Mouse (Mus musculus): ENCODE measurements at regions not wholly inside any gene's neighbourhood (a gene's known extent, or its start where the extent isn't known, plus 50 kb on each side); places are given as distances from the start of the nearest gene placed in this dataset.
A peak's percentile ranks its signal among the peaks of the same experiment; 100 is the strongest.

DNA sequence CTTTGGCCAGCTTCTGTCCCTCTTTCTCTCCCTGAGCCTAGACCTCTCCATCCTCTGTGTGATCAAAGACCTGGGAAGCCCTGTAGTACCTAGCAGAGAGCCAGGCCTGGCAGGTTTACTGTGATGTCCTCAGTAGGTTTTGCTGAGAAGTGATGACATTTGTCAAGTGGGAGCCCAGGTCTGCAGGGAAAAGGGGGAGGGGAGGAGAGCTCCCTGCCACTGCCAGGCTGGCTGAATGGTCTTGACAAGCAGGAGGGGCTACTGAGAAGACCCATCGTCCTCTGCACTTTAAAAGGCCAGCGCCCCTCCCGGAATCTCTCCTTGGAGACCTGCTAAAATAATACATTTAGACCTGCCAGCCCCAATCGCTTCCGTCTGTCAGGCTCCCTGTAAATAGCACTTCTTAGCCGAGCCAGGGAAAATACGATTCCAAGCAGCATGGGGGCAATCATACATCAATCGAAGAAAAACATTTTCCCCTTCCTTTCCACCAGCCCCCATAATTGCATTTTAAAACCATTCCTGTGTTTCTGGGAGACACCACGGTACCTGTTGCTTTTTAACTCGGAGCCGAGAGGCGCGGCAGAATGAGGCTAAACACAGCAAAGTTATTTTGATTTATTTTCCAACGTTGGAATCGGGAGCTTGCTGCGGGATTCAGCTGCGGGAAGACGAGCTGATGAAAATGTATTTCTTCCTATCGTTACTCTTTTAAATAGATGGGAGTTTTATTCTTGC lies 144.5 kb upstream of the Tle3 start:
- H3K4me1 ChIP-seq (replicated peaks): peaks cover 22% of the 10 kb centered on the region
- no peak; the same call in 1 of the 2 replicates for ATAC-seq (ENCODE audit: low FRiP score, low read depth)
- 29% methylated on average over 19 of the region's 19 CpGs for WGBS
- H3K9ac ChIP-seq: no peak overlapping the region
- H3K9me3 ChIP-seq: no peaks in the 10 kb centered on the region
- no peak overlapping the region for H3K4me3 ChIP-seq
- H3K27ac ChIP-seq (replicated peaks): no peak overlapping the region
- no peaks in the 10 kb centered on the region; the same call in 1 of the 2 replicates for H3K27me3 ChIP-seq
- no peaks in the 10 kb centered on the region for H3K36me3 ChIP-seq
- H3K4me2 ChIP-seq: peak overlapping the region; percentile 16; the same call in 1 of the 2 replicates

DNA sequence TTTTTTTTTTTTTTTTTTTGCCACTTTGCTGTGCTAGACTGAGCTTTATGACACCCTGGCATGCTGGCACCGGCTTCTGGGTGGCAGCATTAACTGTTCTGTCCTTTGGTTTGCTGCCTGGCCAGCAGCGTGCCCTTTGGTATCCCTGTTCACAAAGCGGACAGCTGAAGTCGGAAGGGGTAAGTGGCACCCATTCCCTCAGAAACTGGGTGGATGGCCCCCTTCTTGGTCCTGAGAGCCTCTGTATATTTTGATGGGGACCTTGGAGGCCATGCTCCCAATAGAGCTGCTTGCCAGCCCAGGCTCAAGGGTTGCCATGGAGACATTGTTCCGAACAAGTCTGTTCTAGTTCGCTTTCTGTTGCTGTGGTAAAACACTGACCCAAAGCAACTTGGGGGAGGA lies 143.9 kb upstream of the Tle3 start:
- 0 out of 2 replicates have a peak overlapping the region, but pooled peaks have one; percentile 16 for H3K4me2 ChIP-seq
- no peak for ATAC-seq (ENCODE audit: low FRiP score, low read depth)

DNA sequence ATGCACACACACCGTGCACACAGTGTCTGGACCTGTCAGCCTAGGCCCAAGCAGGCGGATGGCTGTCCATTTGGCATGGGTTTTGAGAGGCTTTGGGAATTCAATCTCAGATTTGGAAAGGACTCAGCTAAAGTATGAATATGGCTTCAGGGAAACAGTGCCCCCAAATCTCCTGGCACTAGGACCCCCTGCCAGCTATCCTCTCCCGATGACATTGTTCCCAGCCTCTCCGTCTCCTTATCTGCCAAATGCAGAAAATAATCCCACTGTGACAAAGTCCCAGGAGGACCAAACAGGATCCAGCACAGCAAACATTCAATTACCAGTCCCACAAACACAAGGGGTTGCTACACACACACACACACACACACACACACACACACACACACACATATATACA lies 141.9 kb upstream of the Tle3 start:
- no peak for ATAC-seq (ENCODE audit: low FRiP score, low read depth)
- peaks cover 4% of the 10 kb centered on the region; the same call in 1 of the 2 replicates for H3K27me3 ChIP-seq
- no peak overlapping the region for H3K27ac ChIP-seq (replicated peaks)
- peaks cover 22% of the 10 kb centered on the region for H3K4me1 ChIP-seq (replicated peaks)
- no peaks in the 10 kb centered on the region for H3K9me3 ChIP-seq
- H3K4me3 ChIP-seq: no peak overlapping the region
- H3K4me2 ChIP-seq: no peak overlapping the region
- no peak overlapping the region for H3K9ac ChIP-seq
- 65% methylated on average over 4 of the region's 4 CpGs for WGBS
- no peaks in the 10 kb centered on the region for H3K36me3 ChIP-seq

More for the DNA sequence above, 143.9 kb upstream of the Tle3 start:
- 46% methylated on average over 6 of the region's 6 CpGs for WGBS
- H3K9ac ChIP-seq: no peak overlapping the region
- no peak overlapping the region for H3K4me3 ChIP-seq
- H3K27ac ChIP-seq (replicated peaks): no peak overlapping the region
- H3K27me3 ChIP-seq: no peaks in the 10 kb centered on the region; the same call in 1 of the 2 replicates
- H3K4me1 ChIP-seq (replicated peaks): peaks cover 22% of the 10 kb centered on the region
- no peaks in the 10 kb centered on the region for H3K9me3 ChIP-seq
- no peaks in the 10 kb centered on the region for H3K36me3 ChIP-seq

DNA sequence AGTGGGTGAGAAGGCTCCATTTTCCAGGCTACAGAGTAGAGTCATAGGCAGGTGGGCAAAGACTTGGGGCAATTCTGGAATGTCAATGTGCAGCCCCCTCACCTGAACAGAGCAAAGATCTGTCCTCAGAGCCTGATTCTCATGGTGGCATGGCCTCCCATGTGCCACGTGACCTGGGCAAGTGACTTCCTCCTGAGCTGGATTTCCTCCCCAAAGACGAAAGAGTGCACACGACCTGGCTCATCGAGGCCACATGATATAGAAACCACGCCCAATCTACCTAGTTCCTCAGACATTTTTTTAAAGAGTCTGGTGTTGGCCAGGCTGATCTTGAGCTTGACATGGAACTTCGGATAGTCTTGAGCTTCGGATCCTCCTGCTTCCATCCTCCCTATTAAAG lies 139.5 kb upstream of the Tle3 start:
- no peaks in the 10 kb centered on the region for H3K36me3 ChIP-seq
- 95% methylated on average over 7 of the region's 7 CpGs for WGBS
- no peak for ATAC-seq (ENCODE audit: low FRiP score, low read depth)
- no peak overlapping the region for H3K27ac ChIP-seq (replicated peaks)
- no peak overlapping the region for H3K9ac ChIP-seq
- H3K4me3 ChIP-seq: no peak overlapping the region
- peaks cover 31% of the 10 kb centered on the region for H3K4me1 ChIP-seq (replicated peaks)
- H3K9me3 ChIP-seq: no peaks in the 10 kb centered on the region
- H3K4me2 ChIP-seq: no peak overlapping the region
- H3K27me3 ChIP-seq: peaks cover 8% of the 10 kb centered on the region

DNA sequence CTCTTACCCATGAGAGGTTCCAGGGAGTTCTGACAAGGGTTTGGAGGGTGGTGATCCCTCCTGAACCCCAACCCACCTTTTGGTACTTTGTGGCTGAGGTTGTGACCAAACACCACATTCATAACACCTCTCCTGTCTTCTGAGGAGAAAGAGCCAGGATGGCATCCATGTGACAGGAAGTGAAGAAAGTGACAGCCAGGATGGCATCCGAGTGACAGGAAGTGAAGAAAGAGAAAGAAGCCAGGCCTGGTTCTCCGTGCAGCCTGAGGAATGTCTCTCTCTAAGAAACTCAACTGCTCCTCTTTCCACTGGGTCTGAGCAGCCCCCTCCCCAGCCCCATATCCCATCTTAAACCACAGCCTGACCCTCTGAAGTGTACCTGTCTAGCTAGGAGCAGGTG lies 138.9 kb upstream of the Tle3 start:
- Histone ChIP-seq H3K9me3 (no peaks in the 10 kb centered on the region), H3K4me1 (replicated peaks) (peaks cover 27% of the 10 kb centered on the region), H3K4me3 (no peak overlapping the region), H3K4me2 (no peak overlapping the region), H3K36me3 (no peaks in the 10 kb centered on the region), H3K27ac (replicated peaks) (no peak overlapping the region), H3K9ac (no peak overlapping the region), H3K27me3 (peaks cover 10% of the 10 kb centered on the region)
- no peak for ATAC-seq (ENCODE audit: low FRiP score, low read depth)
- WGBS: 79% methylated on average over 2 of the region's 2 CpGs

DNA sequence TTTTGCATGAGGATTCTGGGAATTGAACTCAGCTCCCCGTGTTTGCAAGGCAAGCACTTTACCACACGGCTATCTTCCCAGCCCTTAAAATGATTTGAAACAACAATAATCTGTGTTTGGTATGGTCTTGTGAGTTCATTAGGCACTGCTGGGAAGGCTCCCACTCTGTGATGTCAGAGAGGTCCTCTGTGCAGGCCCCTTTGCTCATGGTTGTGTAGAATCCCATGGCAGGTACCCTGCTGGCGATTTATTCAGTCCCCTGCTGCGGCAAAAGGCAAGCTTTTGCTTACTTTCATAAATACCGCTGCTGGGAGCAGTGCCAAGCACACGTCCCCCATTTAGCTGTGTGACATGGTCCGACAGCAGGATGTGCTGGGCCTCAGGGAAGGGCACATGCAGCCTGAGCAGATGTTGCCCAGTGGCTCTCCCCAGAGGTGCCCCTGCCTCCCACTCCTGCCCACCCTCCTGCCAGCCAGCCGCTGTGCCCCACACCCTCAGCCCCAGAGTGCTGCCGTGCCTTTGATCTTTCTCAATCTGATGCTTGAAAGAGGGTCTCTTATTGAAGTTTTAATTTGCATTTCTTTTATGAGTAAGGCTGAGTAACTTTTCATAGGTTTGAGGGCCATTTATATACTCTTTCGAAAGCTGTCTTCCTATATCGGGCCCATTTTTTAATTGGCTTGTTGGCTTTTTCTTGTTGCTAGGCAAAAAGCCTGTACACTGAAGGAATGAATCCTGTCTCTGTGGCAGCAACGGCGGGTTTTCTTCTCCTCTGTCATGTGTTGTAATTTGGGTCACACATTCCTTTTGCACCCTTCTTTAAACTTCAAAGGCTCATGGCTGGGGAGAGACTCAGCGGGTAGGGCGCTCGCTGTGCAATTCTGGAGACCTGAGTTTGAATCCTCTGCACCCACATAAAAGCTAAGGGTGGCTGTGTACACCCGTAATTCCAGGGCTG lies 136.2 kb upstream of the Tle3 start:
- Histone ChIP-seq H3K4me3 (no peak overlapping the region), H3K36me3 (no peaks in the 10 kb centered on the region), H3K27me3 (peaks cover 10% of the 10 kb centered on the region), H3K9me3 (no peaks in the 10 kb centered on the region), H3K27ac (replicated peaks) (0 out of 2 replicates have a peak overlapping the region, but pooled peaks have one; percentile 17), H3K4me2 (no peak overlapping the region), H3K9ac (no peak overlapping the region), H3K4me1 (replicated peaks) (peaks cover 34% of the 10 kb centered on the region)
- ATAC-seq (ENCODE audit: low FRiP score, low read depth): 0 out of 2 replicates have a peak, but pooled peaks have one; percentile 50
- 9% methylated on average over 17 of the region's 17 CpGs for WGBS

DNA sequence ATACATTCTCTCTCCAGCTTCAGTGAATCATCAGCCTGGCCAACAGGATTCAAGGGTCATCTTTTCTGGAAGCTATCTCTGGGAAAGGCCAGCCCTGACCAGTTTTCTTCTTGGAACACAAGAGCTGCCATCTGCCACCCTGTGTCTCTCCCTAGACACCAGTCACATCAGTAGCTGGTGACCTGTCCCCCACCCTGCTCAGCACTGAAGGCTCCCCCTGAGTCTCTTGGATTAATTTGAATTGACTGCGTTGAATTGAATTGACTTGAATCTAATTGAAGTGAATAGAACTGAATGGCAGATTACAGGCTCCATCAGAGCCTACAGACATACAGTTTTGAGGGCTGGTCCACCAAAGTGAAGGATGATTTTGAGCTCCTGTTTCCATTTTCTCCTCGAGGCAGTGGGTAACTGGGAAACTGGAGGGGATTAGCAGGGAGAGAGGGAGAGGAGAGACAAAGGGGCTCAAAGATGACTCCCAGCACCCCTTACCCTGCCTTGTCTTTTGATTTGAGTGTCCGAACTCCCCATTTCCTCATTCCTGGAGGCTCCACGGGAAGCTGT lies 133.4 kb upstream of the Tle3 start:
- ATAC-seq (ENCODE audit: low FRiP score, low read depth): no peak
- Histone ChIP-seq H3K4me1 (replicated peaks) (peaks cover 46% of the 10 kb centered on the region), H3K9me3 (no peaks in the 10 kb centered on the region), H3K27me3 (peaks cover 10% of the 10 kb centered on the region; the same call in 1 of the 2 replicates), H3K4me3 (no peak overlapping the region), H3K9ac (no peak overlapping the region), H3K36me3 (no peaks in the 10 kb centered on the region), H3K27ac (replicated peaks) (no peak overlapping the region), H3K4me2 (no peak overlapping the region)
- 36% methylated on average over 4 of the region's 4 CpGs for WGBS

DNA sequence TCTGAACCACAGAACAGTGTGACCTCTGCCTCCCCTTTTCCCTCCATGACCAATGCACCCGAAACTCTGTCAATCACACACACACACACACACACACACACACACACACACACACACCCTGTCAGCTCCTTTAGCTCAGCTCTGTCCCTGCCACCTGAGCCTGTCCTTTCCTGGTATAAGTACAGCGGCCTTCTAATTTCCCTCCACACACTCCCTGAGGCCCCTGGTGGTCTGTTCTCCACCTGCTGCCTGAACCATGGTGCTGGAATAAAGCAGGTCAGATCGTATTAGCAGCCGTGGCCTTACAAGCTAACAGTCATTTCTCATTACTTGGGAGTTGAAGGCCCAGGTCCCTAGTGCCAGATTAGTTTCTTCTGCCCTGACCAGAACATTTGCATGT lies 132.8 kb upstream of the Tle3 start:
- Histone ChIP-seq H3K4me3 (no peak overlapping the region), H3K4me1 (replicated peaks) (peaks cover 46% of the 10 kb centered on the region), H3K9ac (no peak overlapping the region), H3K9me3 (no peaks in the 10 kb centered on the region), H3K36me3 (no peaks in the 10 kb centered on the region), H3K27ac (replicated peaks) (no peak overlapping the region), H3K27me3 (peaks cover 6% of the 10 kb centered on the region; the same call in 1 of the 2 replicates), H3K4me2 (no peak overlapping the region)
- ATAC-seq (ENCODE audit: low FRiP score, low read depth): no peak
- 41% methylated on average over 4 of the region's 4 CpGs for WGBS

DNA sequence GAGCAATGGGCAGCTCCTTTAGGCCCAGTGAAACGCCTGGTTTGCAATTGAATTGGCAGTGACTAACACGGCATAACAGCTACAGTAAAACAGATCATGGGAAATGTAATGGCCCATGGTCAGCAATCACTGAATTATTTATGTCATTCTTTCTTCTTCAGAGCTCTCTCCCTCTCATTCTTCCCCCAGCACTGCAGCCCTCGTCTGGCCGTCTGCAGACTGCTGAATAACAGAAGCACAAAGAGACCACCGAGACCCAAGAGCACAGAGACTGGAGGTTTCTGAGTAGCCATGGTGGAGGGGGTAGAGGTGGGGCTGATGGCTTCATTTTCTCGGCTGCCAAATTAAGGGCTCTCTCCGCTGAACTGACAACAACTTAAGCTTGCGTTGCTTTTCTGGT lies 130.7 kb upstream of the Tle3 start:
- H3K4me3 ChIP-seq: no peak overlapping the region
- H3K9ac ChIP-seq: no peak overlapping the region
- peaks cover 3% of the 10 kb centered on the region; the same call in 1 of the 2 replicates for H3K9me3 ChIP-seq
- 0 out of 2 replicates have a peak, but pooled peaks have one; percentile 40 for ATAC-seq (ENCODE audit: low FRiP score, low read depth)
- no peak overlapping the region for H3K27ac ChIP-seq (replicated peaks)
- H3K27me3 ChIP-seq: peaks cover 6% of the 10 kb centered on the region; the same call in 1 of the 2 replicates
- H3K4me1 ChIP-seq (replicated peaks): peaks cover 35% of the 10 kb centered on the region
- H3K36me3 ChIP-seq: no peaks in the 10 kb centered on the region
- 16% methylated on average over 8 of the region's 8 CpGs for WGBS
- no peak overlapping the region for H3K4me2 ChIP-seq

DNA sequence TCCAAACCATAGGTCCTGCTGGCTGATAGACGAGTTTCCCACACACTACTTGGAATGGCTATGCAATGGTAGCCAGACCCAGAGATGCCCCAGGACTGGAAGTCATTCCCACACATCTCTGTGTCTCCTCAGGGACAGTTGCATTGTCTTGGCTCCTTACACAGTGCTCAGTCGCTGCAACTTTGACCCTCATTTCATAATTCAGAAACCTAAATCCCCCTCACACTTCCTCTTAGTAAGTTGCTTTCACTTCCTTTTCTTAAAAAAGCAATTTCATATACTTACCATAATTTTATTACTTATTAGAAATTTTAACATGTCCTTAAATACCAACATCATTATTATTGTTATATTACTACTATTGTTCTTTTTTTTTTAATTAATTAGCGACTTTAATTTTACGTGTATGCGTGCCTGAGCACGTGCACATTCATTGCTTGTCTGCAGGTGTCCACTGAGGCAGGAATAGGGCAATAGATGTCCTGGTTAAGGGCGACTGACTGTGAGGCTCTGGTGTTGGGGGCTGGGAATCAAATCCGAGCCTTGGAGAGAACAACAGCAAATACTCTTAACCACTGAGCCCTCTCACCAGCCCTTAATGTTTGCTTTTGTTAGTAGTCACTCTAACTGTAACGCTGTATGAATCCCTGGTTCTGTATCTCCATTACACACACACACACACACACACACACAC lies 129.9 kb upstream of the Tle3 start:
- Histone ChIP-seq H3K36me3 (no peaks in the 10 kb centered on the region), H3K4me1 (replicated peaks) (peaks cover 31% of the 10 kb centered on the region), H3K27ac (replicated peaks) (no peak overlapping the region), H3K9ac (no peak overlapping the region), H3K4me3 (no peak overlapping the region), H3K27me3 (peaks cover 6% of the 10 kb centered on the region; the same call in 1 of the 2 replicates), H3K4me2 (no peak overlapping the region), H3K9me3 (peaks cover 3% of the 10 kb centered on the region; the same call in 1 of the 2 replicates)
- no peak for ATAC-seq (ENCODE audit: low FRiP score, low read depth)
- 65% methylated on average over 9 of the region's 9 CpGs for WGBS

DNA sequence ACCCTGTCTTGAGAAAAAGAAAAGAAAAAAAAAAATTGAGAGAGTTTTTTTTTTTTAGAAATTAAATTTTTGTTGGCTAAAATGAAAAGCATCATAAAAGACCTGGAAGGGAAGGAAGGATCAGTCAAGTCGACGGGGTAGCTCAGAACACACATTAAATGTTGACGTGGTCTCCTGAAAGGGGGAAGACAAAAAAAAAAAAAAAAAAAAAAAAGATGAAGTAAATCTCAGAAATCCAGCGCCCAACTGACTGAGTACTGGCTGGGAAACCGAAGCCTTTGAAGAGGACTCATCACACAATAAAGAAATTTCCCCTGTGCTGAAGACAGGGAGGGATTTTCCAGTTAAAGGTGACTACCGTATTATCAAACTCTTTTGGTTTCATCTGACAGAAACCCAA lies 128.9 kb upstream of the Tle3 start:
- WGBS: 86% methylated on average over 6 of the region's 6 CpGs
- Histone ChIP-seq H3K9me3 (peaks cover 3% of the 10 kb centered on the region; the same call in 1 of the 2 replicates), H3K4me3 (no peak overlapping the region), H3K36me3 (no peaks in the 10 kb centered on the region), H3K27me3 (no peaks in the 10 kb centered on the region), H3K4me1 (replicated peaks) (peaks cover 25% of the 10 kb centered on the region), H3K27ac (replicated peaks) (no peak overlapping the region), H3K9ac (no peak overlapping the region), H3K4me2 (no peak overlapping the region)
- no peak for ATAC-seq (ENCODE audit: low FRiP score, low read depth)

All from hindbrain, embryonic 15.5 days (tissue).